Mouse (Mus musculus) limb, embryonic 11.5 days (tissue): ENCODE data around the gene 5330417C22Rik. TPM values are rescaled to one million over a fixed set of nuclear protein-coding genes. Genes with fewer than 3 reads are reported as not detected.

Experiments used
- ATAC-seq: fragments of 200-750 bp; cut with Nextera tagmentation; 2 replicates; pipeline ENCODE4 v1.8.0; 2017; ENCODE audit warnings: low read depth; ENCODE audit not compliant: insufficient number of reproducible peaks, low FRiP score, low TSS enrichment
- DNase-seq: peaks from one replicate; pipeline ENCODE4 v3.0.0-alpha.2; 2015; ENCODE audit warnings: low spot score
- H3K27ac ChIP-seq: fragments of 300-500 bp; sonication (generic); replicated peaks from 2 replicates; pipeline ENCODE4 v1.5.1; 2014; ENCODE audit warnings: low read depth, mild to moderate bottlenecking, low read length
- H3K27me3 ChIP-seq: fragments of 300-500 bp; sonication (generic); 2 replicates; pipeline ENCODE4 v1.6.1; 2014; ENCODE audit warnings: mild to moderate bottlenecking, low read length, mixed read lengths; ENCODE audit not compliant: control insufficient read depth, insufficient read depth
- H3K36me3 ChIP-seq: fragments of 300-500 bp; sonication (generic); 2 replicates; pipeline ENCODE4 v1.6.1; 2014; ENCODE audit warnings: mild to moderate bottlenecking, low read length, moderate library complexity, mixed read lengths; ENCODE audit not compliant: control insufficient read depth, insufficient read depth
- H3K4me1 ChIP-seq: fragments of 300-500 bp; sonication (generic); 2 replicates; pipeline ENCODE4 v1.6.1; 2014; ENCODE audit warnings: low read length, mixed read lengths; ENCODE audit not compliant: control insufficient read depth, insufficient read depth
- H3K4me2 ChIP-seq: fragments of 300-500 bp; sonication (generic); 2 replicates; pipeline ENCODE4 v1.6.1; 2014; ENCODE audit warnings: low read depth, mild to moderate bottlenecking, moderate library complexity; ENCODE audit not compliant: severe bottlenecking
- H3K4me3 ChIP-seq: fragments of 300-500 bp; sonication (generic); 2 replicates; pipeline ENCODE4 v1.5.1; 2014; ENCODE audit warnings: low read depth, low read length
- H3K9ac ChIP-seq: fragments of 300-500 bp; sonication (generic); 2 replicates; pipeline ENCODE4 v1.6.1; 2014; ENCODE audit warnings: mild to moderate bottlenecking, low read length
- H3K9me3 ChIP-seq: fragments of 300-500 bp; sonication (generic); 2 replicates; pipeline ENCODE4 v1.6.1; 2016; ENCODE audit warnings: low read length; ENCODE audit not compliant: control insufficient read depth
- WGBS: fragments of 180-500 bp; shearing (Covaris S2); extraction: QIAGEN DNeasy Blood & Tissue Kit; methylation state at CpG from one replicate; pipeline ENCODE4 v1.1.7; 2014; 5-methylcytosine and 5-hydroxymethylcytosine counted together
- polyA plus RNA-seq: library from polyadenylated mRNA; unstranded; fragments of >200 nt; fragmentation: Nextera tagmentation; extraction: Ambion mirVana; gene quantifications from 2 replicates; pipeline ENCODE4 v1.2.1, GENCODE M21; 2014

5330417C22Rik gene
- polyA plus RNA-seq, 1 experiment from 2014 or later, result 0.21 TPM

DNA sequence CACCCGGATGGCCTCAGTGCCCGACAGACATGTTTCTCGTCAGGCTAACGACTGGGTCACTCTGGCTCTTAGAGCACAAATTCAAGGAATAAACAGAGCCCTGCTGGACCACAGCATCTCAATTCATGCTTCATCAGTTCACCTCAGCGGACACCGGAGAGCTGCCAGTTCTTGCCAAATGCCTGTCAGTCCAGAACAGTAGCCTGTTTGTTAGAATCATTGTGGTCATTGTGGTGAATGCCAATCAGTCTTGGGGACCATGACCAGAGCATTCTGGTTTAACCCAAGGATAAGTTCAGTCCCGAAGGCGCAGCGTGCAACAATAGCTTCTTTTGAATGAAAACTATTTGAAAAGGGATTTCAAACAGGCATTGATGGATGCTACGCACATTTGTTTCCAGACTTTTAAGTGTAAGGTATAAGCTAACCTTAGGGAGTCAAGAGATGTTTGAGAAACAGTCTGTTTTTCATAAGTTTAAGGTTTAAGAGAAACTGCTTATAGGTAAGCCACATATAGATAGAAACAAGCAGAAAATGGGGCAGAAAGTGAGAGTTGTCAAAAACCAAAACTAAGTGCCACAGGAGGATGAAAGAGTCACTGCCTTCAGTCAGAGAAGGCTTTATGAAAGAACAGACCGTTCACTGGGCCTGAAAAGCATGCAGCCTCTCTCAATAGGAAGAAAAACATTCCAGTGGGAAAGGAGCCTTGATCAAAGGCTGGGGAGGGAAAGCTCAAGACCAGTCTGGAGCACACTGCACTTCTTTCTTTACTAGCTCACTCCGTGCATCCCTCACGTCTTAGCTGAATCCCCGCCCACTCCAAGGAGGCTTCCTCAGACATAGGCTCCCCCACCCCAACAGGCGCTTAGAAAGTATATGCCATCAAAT lies 31.9 kb upstream of the 5330417C22Rik start:
- Histone ChIP-seq H3K9me3 (no peaks in the 10 kb centered on the region), H3K27me3 (no peaks in the 10 kb centered on the region), H3K4me3 (no peak overlapping the region), H3K36me3 (no peaks in the 10 kb centered on the region), H3K4me1 (0 out of 2 replicates have a peak, but pooled peaks cover 5% of the 10 kb centered on the region), H3K27ac (no peak overlapping the region), H3K9ac (no peak overlapping the region), H3K4me2 (no peak overlapping the region)
- no peak for ATAC-seq
- 62% methylated on average over 15 of the region's 15 CpGs for WGBS
- DNase-seq, result no peak

DNA sequence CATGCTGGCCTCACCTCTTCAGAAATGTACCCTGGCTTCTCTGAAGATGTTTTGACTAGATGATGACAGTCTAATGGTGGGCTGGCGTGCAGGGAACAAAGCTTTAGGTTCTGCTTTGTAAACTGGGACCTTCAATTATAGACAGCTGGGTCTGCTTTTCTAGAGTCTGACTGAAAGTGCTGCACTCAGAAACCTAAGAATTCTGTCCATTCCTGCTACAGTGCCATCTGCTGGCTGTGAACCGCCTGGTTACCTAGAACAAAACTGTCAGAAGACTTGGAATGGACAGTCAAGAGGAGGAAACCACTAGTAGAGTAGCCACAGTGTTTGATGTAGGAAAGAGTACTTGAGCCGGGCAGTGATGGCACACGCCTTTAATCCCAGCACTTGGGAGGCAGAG lies 27.0 kb upstream of the 5330417C22Rik start:
- 13% methylated on average over 4 of the region's 4 CpGs for WGBS
- H3K4me3 ChIP-seq, result peak overlapping the region; percentile 83; the same call in 1 of the 2 replicates
- no peak for ATAC-seq

DNA sequence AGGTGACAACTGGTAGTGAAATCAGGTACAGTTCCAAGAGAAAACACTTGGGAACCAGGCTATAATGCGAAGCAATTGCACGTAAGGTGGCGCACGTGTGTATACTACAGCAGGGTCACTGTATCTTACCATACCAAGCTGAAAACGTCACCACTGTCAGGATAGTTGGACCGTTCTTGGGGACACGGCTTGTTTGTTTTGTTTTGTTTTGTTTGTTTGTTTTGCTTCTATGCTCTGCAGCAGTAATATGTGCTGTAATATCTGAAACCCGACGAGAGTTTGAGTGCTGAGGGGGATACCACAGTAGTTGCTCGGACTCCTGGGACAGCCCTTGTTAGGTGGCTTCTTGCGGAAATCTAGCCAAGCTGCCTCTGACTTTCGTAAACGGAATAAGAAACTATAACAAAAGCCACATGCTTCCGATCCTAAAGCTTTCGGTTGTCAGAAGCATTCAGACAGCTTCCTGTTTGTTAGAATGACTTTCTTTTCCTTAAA lies 26.5 kb upstream of the 5330417C22Rik start:
- no peaks in the 10 kb centered on the region for H3K9me3 ChIP-seq
- peak overlapping the region; percentile 63 for H3K4me2 ChIP-seq
- H3K4me3 ChIP-seq, result peak overlapping the region; percentile 83
- 0 out of 2 replicates have a peak, but pooled peaks cover 3% of the 10 kb centered on the region for H3K4me1 ChIP-seq
- DNase-seq, result no peak
- peak; percentile 67 for ATAC-seq
- WGBS, result 12% methylated on average over 15 of the region's 15 CpGs
- peak overlapping the region; percentile 9; the same call in 1 of the 2 replicates for H3K27ac ChIP-seq
- peaks cover 6% of the 10 kb centered on the region for H3K36me3 ChIP-seq
- no peaks in the 10 kb centered on the region for H3K27me3 ChIP-seq
- peak overlapping the region; percentile 2; the same call in 1 of the 2 replicates for H3K9ac ChIP-seq

More for the DNA sequence above, 27.0 kb upstream of the 5330417C22Rik start:
- peaks cover under 1% of the 10 kb centered on the region; the same call in 1 of the 2 replicates for H3K36me3 ChIP-seq
- no peaks in the 10 kb centered on the region for H3K9me3 ChIP-seq
- H3K4me1 ChIP-seq, result 0 out of 2 replicates have a peak, but pooled peaks cover 3% of the 10 kb centered on the region
- H3K9ac ChIP-seq, result no peak overlapping the region; the same call in 1 of the 2 replicates
- H3K4me2 ChIP-seq, result peak overlapping the region; percentile 63
- DNase-seq, result peak; percentile 87
- no peaks in the 10 kb centered on the region for H3K27me3 ChIP-seq
- no peak overlapping the region for H3K27ac ChIP-seq

DNA sequence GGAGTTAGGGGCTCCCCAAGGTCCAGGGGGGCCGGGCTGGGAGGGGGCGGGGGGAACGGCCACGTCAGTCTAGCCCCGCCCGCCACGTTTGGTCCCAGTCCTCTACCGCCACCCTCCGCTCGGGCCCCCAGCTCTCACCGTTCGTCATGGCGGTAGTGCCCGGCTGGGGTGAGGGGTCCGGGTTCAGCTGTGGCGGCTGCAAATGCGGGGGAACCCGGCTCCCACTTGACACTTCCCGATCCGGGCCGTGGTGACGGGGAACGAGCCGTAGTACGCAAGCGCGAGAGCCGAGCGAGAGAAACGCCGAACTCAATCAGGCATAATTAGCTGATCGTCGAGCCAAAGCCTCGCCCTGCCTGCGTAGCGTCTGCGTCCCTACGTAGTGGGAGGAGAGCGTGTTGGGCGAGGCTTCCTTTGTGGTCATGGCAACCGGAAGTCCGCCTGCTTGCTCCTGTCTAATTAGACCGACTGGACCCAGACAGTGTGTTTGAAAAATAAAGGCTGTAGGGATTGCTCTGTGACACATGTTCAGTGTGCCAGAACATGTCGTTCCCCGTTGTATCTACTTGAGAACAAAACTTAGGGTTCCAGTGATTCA lies 25.9 kb upstream of the 5330417C22Rik start, which contains the start of gene Tmem167b:
Tmem167b (minus strand) TSS at position 334 of the 598 bp plus-strand sequence.
- WGBS, result under 1% methylated on average over 45 of the region's 45 CpGs
- Histone ChIP-seq H3K4me2 (peak within 1 kb of the TSS; percentile 63), H3K27me3 (no peaks in the 10 kb centered on the region), H3K36me3 (peaks cover 6% of the 10 kb centered on the region), H3K9ac (peak within 1 kb of the TSS; percentile 69), H3K4me1 (0 out of 2 replicates have a peak, but pooled peaks cover 3% of the 10 kb centered on the region), H3K9me3 (no peaks in the 10 kb centered on the region), H3K4me3 (peak within 1 kb of the TSS; percentile 83), H3K27ac (peak within 1 kb of the TSS; percentile 22)
- ATAC-seq, result peak; percentile 96
- peak; percentile 96 for DNase-seq

DNA sequence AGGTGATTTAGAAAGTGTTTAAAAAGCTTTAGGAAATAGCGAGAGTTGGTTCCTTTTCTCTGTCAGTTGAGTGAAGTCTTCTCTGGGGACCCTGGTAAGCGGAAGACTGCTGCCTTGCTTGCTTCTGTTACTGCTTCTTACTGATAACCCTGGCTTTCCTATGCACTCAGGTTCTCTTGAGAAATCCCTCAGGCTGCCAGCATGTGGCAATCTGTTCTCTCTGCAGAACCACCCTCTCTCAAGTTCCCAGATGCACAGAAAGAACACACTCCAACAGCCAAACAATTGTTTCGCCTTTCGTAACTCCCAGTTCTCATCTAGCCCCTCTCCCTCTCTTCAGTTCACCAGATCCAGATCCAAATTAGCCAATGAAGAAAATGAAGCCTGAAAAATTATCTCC lies 21.6 kb upstream of the 5330417C22Rik start:
- 90% methylated on average over 4 of the region's 4 CpGs for WGBS
- Histone ChIP-seq H3K9ac (no peak overlapping the region), H3K4me3 (no peak overlapping the region), H3K27ac (no peak overlapping the region), H3K4me1 (0 out of 2 replicates have a peak, but pooled peaks cover 5% of the 10 kb centered on the region), H3K27me3 (no peaks in the 10 kb centered on the region), H3K36me3 (peaks cover 6% of the 10 kb centered on the region), H3K4me2 (no peak overlapping the region), H3K9me3 (no peaks in the 10 kb centered on the region)
- DNase-seq (no peak), ATAC-seq (no peak)

DNA sequence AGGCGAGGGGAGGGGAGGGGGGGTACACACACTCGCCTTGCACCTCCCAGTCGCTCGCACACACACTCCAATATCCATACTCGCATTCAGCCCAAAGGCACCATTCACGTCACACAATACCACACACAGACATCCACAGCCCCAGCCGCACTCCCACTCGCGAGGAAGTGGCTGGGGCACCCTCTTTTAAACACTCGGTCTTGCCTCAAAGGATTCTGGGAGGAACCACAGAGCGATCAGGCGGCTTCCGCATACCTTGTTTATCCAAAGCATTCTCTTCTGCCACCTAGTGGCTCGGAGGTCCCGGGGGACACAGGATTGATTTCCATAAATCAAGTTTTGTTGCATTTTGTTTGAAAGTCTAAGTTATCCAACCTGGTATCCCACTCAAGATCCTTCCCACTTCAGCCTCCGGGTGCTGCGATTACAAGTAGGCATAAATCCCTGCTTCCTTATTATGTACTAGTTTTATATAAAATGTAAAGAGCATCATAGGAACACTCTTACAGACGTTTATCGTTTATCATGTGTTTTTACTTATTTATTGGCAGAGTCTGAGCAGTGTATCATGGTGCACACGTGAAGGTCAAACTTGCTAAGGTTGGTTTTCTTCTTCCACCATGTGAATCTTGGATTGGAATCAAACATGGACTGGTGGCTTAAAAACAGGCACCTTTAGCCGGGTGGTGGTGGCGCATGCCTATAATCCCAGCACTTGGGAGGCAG lies 18.4 kb upstream of the 5330417C22Rik start:
- WGBS, result 18% methylated on average over 22 of the region's 22 CpGs
- no peaks in the 10 kb centered on the region for H3K27me3 ChIP-seq
- H3K27ac ChIP-seq, result peak overlapping the region; percentile 81
- H3K4me2 ChIP-seq, result peak overlapping the region; percentile 60
- ATAC-seq (peak; percentile 91), DNase-seq (peak; percentile 95)
- no peaks in the 10 kb centered on the region for H3K9me3 ChIP-seq
- H3K4me3 ChIP-seq, result peak overlapping the region; percentile 89
- 0 out of 2 replicates have a peak, but pooled peaks cover 2% of the 10 kb centered on the region for H3K4me1 ChIP-seq
- peaks cover 6% of the 10 kb centered on the region for H3K36me3 ChIP-seq
- H3K9ac ChIP-seq, result peak overlapping the region; percentile 96

DNA sequence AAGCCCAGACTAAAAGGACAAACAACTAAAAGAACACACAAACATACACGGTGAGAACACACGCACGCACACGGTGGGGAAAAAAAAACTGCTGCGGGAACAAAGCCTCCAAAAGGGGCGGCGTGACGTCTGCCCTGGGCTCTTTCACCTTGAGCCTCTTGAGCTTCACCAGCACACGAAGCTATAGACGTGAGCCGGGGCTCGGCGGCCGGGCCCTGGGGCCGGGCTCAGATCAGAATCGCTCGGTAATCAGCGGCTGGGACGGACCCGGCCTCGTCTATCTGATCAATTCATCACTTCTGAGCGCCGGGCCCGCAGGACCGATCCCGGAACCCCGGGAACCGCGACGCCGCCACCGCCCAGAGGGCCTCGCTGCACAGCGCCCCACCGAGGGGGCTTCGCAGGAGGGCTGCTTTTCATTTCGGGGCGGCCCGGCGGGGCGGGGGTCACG lies 17.8 kb upstream of the 5330417C22Rik start:
- H3K27me3 ChIP-seq, result no peaks in the 10 kb centered on the region
- WGBS, result under 1% methylated on average over 42 of the region's 42 CpGs
- no peaks in the 10 kb centered on the region for H3K9me3 ChIP-seq
- peak overlapping the region; percentile 96 for H3K9ac ChIP-seq
- 0 out of 2 replicates have a peak, but pooled peaks cover 2% of the 10 kb centered on the region for H3K4me1 ChIP-seq
- H3K27ac ChIP-seq, result peak overlapping the region; percentile 81
- peak overlapping the region; percentile 60 for H3K4me2 ChIP-seq
- peak overlapping the region; percentile 89 for H3K4me3 ChIP-seq
- H3K36me3 ChIP-seq, result peaks cover 6% of the 10 kb centered on the region
- DNase-seq, result no peak
- peak; percentile 62 for ATAC-seq
